11 mouse cellular contexts compared by ENCODE assay signal in genomic region chr4:107217574-107217973, GRCm38 (mm10). TPM values are rescaled to one million over a fixed set of nuclear protein-coding genes. Genes with fewer than 3 reads are reported as not detected.
DNase-seq lines count a peak whose midpoint lies in the region; ATAC-seq and TF ChIP-seq lines count a peak whose summit lies in the region.
"Had no signal": no experiment of that assay in that cellular context is flagged by ENCODE, and none has a peak within 500 bp of the region (broad histone marks: within the 10 kb centered on the region; RNA-seq: fewer than 3 reads in every experiment).

No protein-coding gene starts in this region.

- peak overlapping the region; percentile 53 for H3K4me2 ChIP-seq in liver, embryonic 14.5 days (ENCODE audit: low read depth)
- no peak overlapping the region for H3K4me2 ChIP-seq in stomach, postnatal 0 days (replicated peaks; ENCODE audit: low read depth)
- H3K4me2 ChIP-seq: embryonic facial prominence, embryonic 12.5 days; heart, embryonic 13.5 days had no signal

- peak; percentile 100 for ATAC-seq in liver, embryonic 14.5 days (ENCODE audit: insufficient read depth)
- 0 out of 2 replicates have a peak, but pooled peaks have one; percentile 6 for ATAC-seq in stomach, postnatal 0 days (ENCODE audit: low FRiP score, low TSS enrichment)
- ATAC-seq: midbrain, embryonic 16.5 days had no signal

- peak overlapping the region; percentile 82 for H3K27ac ChIP-seq in liver, embryonic 14.5 days
- no peak overlapping the region for H3K27ac ChIP-seq in stomach, postnatal 0 days (replicated peaks)
- H3K27ac ChIP-seq: embryonic facial prominence, embryonic 12.5 days; heart, embryonic 13.5 days had no signal

- peaks cover 26 to 35% of the 10 kb centered on the region in 2 experiments for H3K4me1 ChIP-seq in liver, embryonic 14.5 days (replicated peaks; ENCODE audit: control insufficient read depth in 2 of 2, insufficient read depth in 2 of 2, low read length in 1 of 2)
- no peaks in the 10 kb centered on the region for H3K4me1 ChIP-seq in stomach, postnatal 0 days (replicated peaks; ENCODE audit: control insufficient read depth, insufficient read depth)
- H3K4me1 ChIP-seq: embryonic facial prominence, embryonic 12.5 days had no signal

- peak; percentile 81 for TF ChIP-seq CTCF in liver, embryonic 14.5 days (IDR thresholded peaks at IDR 0.05; ENCODE audit: low read depth)
- TF ChIP-seq CTCF in stomach, postnatal 0 days (IDR thresholded peaks at IDR 0.05; ENCODE audit: low read depth) = no peak

- peak; percentile 59 for DNase-seq in ovary, adult 18-20 months (ENCODE audit: low spot score)
- DNase-seq in ovary, postnatal 14 days (ENCODE audit: low spot score) = no peak
- DNase-seq in c-Kit-positive CD71-positive TER-119-negative erythroid progenitor cells, embryonic 14.5 days (ENCODE audit: low read depth) = peak; percentile 77
- DNase-seq in liver, embryonic 14.5 days (ENCODE audit: low read depth in 3 of 3, low spot score in 3 of 3) = peak; percentile 78 to 86 (median 84)
- no peak for DNase-seq in stomach, postnatal 0 days (ENCODE audit: low spot score)
- DNase-seq in cerebellum, postnatal 4 days (ENCODE audit: low spot score in 2 of 2) = no peak
- DNase-seq in layer of hippocampus, adult 9-10 months (ENCODE audit: low spot score) = no peak
- DNase-seq: thymus, postnatal 14 days had no signal

- WGBS in liver, embryonic 14.5 days (ENCODE audit: insufficient replicate concordance) = 11% methylated on average over 9 of the region's 9 CpGs
- WGBS in stomach, postnatal 0 days = 67% methylated on average over 9 of the region's 9 CpGs

- peak; percentile 90 for TF ChIP-seq EP300 in liver, embryonic 14.5 days (IDR thresholded peaks at IDR 0.05; ENCODE audit: low read depth)
- no peak for TF ChIP-seq EP300 in stomach, postnatal 0 days (optimal IDR thresholded peaks at IDR 0.05)

- no peak overlapping the region for H3K4me3 ChIP-seq in liver, embryonic 14.5 days (ENCODE audit: insufficient read depth in 1 of 2, low read depth in 2 of 2, low read length in 2 of 2)
- H3K4me3 ChIP-seq in stomach, postnatal 0 days (ENCODE audit: low read depth, low read length) = no peak overlapping the region
- H3K4me3 ChIP-seq: embryonic facial prominence, embryonic 12.5 days; heart, embryonic 13.5 days had no signal

- no peaks in the 10 kb centered on the region for H3K36me3 ChIP-seq in liver, embryonic 14.5 days (replicated peaks; ENCODE audit: control insufficient read depth, insufficient read depth, low read depth)
- no peaks in the 10 kb centered on the region for H3K36me3 ChIP-seq in stomach, postnatal 0 days (ENCODE audit: control insufficient read depth, insufficient read depth, low read length)
- H3K36me3 ChIP-seq: embryonic facial prominence, embryonic 12.5 days; heart, embryonic 13.5 days had no signal

- H3K9me3 ChIP-seq in liver, embryonic 14.5 days (ENCODE audit: control insufficient read depth, low read length) = no peaks in the 10 kb centered on the region
- H3K9me3 ChIP-seq in stomach, postnatal 0 days (ENCODE audit: control insufficient read depth, low read length) = no peaks in the 10 kb centered on the region
- H3K9me3 ChIP-seq: embryonic facial prominence, embryonic 12.5 days; heart, embryonic 13.5 days had no signal

- no peaks in the 10 kb centered on the region for H3K27me3 ChIP-seq in liver, embryonic 14.5 days (ENCODE audit: control insufficient read depth, insufficient read depth, low read length)
- H3K27me3 ChIP-seq in stomach, postnatal 0 days (ENCODE audit: control insufficient read depth, insufficient read depth, low read length) = no peaks in the 10 kb centered on the region
- H3K27me3 ChIP-seq: embryonic facial prominence, embryonic 12.5 days had no signal

- peak overlapping the region; percentile 45 for H3K9ac ChIP-seq in liver, embryonic 14.5 days (replicated peaks)
- no peak overlapping the region for H3K9ac ChIP-seq in stomach, postnatal 0 days (ENCODE audit: low read length)
- H3K9ac ChIP-seq: embryonic facial prominence, embryonic 12.5 days; heart, embryonic 13.5 days had no signal

RNA-seq across cellular contexts. Expression of gene Ldlrad1, which starts 8.6 kb away (rescaled TPM):
- polyA plus RNA-seq in liver, embryonic 14.5 days (2012; rRNA removed) = not detected in 2 replicates
- polyA plus RNA-seq in liver, embryonic 14.5 days (2014; fragmentation: Nextera tagmentation; extraction: Ambion mirVana) = not detected in 2 replicates
- polyA plus RNA-seq in stomach, postnatal 0 days (2015; fragmentation: Nextera tagmentation; extraction: Ambion mirVana) = 0.08 TPM in 2 replicates
- polyA plus RNA-seq: embryonic facial prominence, embryonic 12.5 days; heart, embryonic 13.5 days; midbrain, embryonic 16.5 days had no signal

RNA-seq across cellular contexts. Expression of gene Lrrc42, which starts 35.8 kb away (rescaled TPM):
- polyA plus RNA-seq in liver, embryonic 14.5 days (2012; rRNA removed) = 4.3 and 7.6 TPM in 2 replicates
- 11.1 TPM in 2 replicates for polyA plus RNA-seq in liver, embryonic 14.5 days (2014; fragmentation: Nextera tagmentation; extraction: Ambion mirVana)
- 28.1 and 29.3 TPM in 2 replicates for polyA plus RNA-seq in stomach, postnatal 0 days (2015; fragmentation: Nextera tagmentation; extraction: Ambion mirVana)

RNA-seq across cellular contexts. Expression of gene Hspb11, which starts 35.8 kb away (rescaled TPM):
- 2.2 and 3.6 TPM in 2 replicates for polyA plus RNA-seq in liver, embryonic 14.5 days (2012; rRNA removed)
- 7.8 and 8.2 TPM in 2 replicates for polyA plus RNA-seq in liver, embryonic 14.5 days (2014; fragmentation: Nextera tagmentation; extraction: Ambion mirVana)
- 32.7 and 33.0 TPM in 2 replicates for polyA plus RNA-seq in stomach, postnatal 0 days (2015; fragmentation: Nextera tagmentation; extraction: Ambion mirVana)

RNA-seq across cellular contexts. Expression of gene Tceanc2, which starts 38.7 kb away (rescaled TPM):
- polyA plus RNA-seq in liver, embryonic 14.5 days (2012; rRNA removed) = 3.3 and 5.5 TPM in 2 replicates
- 11.3 and 24.2 TPM in 2 replicates for polyA plus RNA-seq in liver, embryonic 14.5 days (2014; fragmentation: Nextera tagmentation; extraction: Ambion mirVana)
- 17.5 and 21.2 TPM in 2 replicates for polyA plus RNA-seq in stomach, postnatal 0 days (2015; fragmentation: Nextera tagmentation; extraction: Ambion mirVana)

RNA-seq across cellular contexts. Expression of gene Tmem59, which starts 39.4 kb away (rescaled TPM):
- 51.3 and 53.7 TPM in 2 replicates for polyA plus RNA-seq in liver, embryonic 14.5 days (2012; rRNA removed)
- 129 and 144 TPM in 2 replicates for polyA plus RNA-seq in liver, embryonic 14.5 days (2014; fragmentation: Nextera tagmentation; extraction: Ambion mirVana)
- 473 and 483 TPM in 2 replicates for polyA plus RNA-seq in stomach, postnatal 0 days (2015; fragmentation: Nextera tagmentation; extraction: Ambion mirVana)

Comparison
In these comparisons a context has a peak if more than half of its experiments do, and no peak if none do; other contexts are left out.
1. DNase-seq: peak in ovary, adult 18-20 months (single experiment), c-Kit-positive CD71-positive TER-119-negative erythroid progenitor cells, embryonic 14.5 days (single experiment) and liver, embryonic 14.5 days (3 of 3); none in ovary, postnatal 14 days (single experiment), stomach, postnatal 0 days (single experiment), cerebellum, postnatal 4 days (0 of 2) and layer of hippocampus, adult 9-10 months (single experiment).